Mouse (Mus musculus) ovary, adult 18-20 months (tissue): ENCODE results near the gene Saysd1.

Source experiments
- DNase-seq: peaks from one replicate; pipeline ENCODE4 v3.0.0; 2022; ENCODE audit warnings: low spot score, mixed read lengths

The Saysd1 gene

DNA sequence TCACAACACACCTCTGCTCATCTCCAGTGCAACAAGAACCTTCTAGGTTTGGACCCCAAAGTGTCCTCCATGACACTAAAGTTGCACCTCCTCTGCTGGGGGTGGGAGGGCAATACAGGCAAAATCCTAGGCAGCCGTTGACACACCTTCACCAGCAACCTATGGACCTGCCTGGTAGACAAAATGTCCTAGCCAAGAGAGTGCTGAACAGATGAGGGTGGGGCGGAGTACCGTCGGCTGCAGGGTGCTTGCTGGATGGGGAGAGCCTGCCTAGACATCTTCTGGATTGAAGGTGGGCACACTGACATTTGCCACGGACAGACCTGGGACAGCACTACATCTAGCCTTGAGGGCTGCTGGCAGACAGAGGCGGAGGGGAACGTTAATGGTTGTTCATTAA is 26.1 kb upstream of the Saysd1 start:
- no peak for DNase-seq

DNA sequence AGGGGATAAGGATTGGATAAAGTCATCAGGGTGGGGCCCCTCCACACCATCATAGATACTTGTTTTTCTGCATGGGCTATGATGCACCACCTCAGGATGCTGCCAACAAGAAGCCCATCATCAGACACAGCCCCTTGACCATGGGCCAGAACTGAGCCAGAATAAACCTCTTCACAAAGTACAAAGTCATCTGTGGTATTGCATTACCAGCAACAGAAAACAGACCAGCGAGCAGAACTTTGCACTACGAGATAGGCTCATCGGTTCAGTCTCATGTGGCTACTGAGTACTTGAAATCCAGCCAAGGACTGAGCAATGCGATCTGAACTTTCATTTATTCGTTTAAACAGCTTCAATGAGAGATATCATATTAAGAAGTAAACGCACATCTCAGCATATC is 24.4 kb upstream of the Saysd1 start:
- no peak for DNase-seq

DNA sequence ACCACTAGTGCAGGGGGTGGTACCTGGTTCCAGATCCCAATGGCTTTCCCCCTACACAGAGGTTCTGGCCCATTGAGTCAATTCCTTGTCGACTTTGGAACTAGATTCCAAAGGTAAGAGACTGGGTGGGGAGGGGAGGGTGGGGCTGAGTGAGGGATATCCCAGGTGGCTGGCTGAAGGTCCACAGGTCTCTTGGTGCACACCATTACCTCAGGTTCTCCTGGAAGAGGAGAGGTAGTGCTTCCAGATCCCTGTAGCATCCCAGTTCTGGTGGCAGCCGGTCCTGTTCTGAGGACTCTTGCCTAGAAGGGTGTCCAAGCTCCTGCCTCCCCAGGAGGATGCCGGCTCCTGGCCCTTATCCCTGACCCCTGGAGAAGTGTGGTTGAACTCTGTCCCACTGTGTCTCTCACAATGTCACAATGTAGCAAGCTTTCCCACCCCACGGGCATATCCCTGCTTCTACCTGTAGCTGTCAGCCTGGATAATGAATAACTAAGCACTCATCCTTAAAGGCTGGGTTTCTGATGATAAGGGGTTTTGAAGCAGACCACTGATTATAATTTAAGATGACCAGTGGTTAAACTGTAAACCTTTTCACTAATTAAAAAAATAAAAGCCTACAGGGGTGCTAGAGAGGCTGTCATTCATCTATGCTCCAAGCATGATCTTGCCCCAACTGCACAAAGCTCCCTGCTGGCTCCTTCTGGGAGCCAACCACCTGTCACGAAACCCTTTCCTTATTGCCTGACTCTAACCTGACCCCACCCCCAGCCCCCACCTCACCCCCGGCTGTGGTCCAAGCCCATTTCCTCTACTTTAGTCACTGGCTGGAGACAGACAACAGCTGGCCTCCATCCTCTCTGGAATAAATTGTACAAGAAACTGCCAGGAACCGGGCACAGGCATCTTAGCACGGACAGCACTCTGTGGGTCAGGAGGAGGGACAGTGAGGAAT is 20.7 kb upstream of the Saysd1 start:
- no peak for DNase-seq

- DNase-seq, result no peak
Measured at GRCm38 (mm10) chr14:20157595-20157994, 19.3 kb upstream of the Saysd1 start.

DNA sequence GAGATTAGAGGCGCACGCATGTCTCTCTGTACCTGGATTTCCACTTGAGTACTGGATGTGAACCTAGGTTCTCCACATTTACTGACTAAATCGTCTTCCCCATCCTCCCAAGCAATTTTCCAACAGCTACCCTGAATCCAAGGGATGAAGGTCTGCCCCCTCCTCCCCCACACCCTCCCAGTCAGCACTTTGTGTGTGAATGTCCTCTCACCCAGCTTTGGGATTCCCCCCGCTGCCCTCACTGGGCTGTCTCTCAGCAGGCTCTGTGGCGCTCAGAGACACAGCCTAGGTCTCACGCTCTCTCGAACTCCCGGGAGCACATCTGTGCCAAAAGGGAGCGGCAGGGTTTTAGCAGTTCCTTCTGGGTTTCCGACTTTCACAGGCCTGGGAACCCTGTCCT is 17.4 kb upstream of the Saysd1 start:
- DNase-seq, result peak; percentile 20

DNA sequence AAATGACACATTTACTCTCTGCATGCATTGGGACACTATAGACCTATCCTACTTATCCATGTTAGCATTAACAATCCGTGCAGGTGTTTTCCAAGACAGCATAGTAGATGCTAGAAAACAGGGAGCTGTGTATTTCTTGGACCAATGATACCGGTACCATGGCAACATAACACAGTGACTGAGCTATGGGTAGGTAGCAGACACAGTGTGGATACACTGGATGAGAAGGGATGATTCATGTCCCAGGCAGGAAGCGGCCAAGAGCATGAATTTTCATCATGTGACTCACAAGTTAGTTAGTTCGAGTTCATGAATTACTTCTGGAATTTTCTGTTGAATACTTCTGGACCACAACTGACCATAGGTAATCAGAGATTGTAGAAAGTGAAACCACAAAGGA is 16.6 kb upstream of the Saysd1 start:
- no peak for DNase-seq

- no peak for DNase-seq
Measured at GRCm38 (mm10) chr14:20154245-20154644, 15.9 kb upstream of the Saysd1 start.

- peak; percentile 23 for DNase-seq
Measured at GRCm38 (mm10) chr14:20149127-20150080, 11.1 kb upstream of the Saysd1 start.

GRCm38 (mm10) chr14:20148514-20148913 is 10.2 kb upstream of the Saysd1 start:
- no peak for DNase-seq

DNA sequence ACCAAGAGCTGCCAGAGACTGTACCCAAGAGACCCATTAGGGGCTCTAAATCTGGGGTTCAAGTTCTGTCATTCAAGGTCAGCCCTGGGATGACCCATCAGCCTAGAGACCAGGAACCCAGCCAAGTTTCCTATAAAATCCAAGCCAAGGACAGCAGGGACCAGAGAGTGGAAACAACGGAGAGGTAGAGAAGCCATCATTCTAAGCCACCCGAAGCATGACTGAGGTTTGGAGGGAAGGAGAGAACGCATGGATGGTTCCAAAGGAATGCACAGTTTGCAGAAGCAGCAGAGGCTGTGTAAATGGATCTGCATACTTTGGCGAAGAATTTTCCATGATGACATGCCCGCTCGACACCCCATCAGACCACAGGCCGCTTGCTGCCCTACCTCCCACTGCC is 9.5 kb upstream of the Saysd1 start:
- no peak for DNase-seq

DNA sequence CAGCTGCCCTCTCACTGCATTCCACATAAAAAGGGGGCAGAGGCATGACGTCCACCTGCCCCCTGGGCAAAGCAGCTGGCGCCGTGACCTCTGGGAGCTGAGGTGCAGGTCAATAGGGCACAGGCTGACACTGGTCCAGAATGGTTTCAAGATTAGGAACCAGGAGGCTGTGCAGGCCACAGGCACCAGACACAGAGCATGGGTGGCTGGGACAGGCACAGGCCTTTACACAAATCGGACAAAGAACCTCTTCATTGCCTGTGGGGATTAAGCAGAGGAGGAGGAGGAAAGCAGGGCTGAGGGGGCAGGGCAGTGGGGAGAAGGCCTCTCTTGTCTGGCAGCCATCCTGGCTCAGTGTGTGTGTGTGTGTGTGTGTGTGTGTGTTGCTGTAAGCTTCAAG is 5.8 kb upstream of the Saysd1 start:
- DNase-seq, result no peak

GRCm38 (mm10) chr14:20134965-20135671 is 3.2 kb downstream of the Saysd1 start:
- no peak for DNase-seq

- DNase-seq, result no peak
Measured at GRCm38 (mm10) chr14:20128162-20128561, 10.2 kb downstream of the Saysd1 start.

- no peak for DNase-seq
Measured at GRCm38 (mm10) chr14:20127406-20128087, 10.8 kb downstream of the Saysd1 start.

- DNase-seq, result no peak
Measured at GRCm38 (mm10) chr14:20120868-20121267, 17.5 kb downstream of the Saysd1 start.

DNA sequence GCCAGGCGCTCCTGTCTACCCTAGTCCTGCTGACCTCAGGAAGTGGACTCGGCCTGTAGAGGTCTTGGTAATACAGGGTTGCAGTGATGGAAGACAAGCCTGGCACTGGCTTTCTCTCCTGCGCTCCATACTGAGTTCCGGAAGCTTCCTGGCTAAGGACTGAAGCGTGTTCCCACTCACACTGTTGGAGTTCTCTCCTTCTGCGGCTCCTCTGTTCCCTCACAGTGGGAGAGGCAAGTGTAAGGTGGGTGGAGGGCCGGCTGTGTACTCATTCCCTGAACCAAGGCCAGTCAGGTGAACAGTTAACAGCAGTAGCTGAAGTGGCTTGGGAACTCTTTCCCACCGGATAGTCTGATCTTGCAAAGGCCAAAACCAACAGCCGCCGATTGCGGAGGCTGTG is 18.3 kb downstream of the Saysd1 start:
- DNase-seq, result no peak

DNA sequence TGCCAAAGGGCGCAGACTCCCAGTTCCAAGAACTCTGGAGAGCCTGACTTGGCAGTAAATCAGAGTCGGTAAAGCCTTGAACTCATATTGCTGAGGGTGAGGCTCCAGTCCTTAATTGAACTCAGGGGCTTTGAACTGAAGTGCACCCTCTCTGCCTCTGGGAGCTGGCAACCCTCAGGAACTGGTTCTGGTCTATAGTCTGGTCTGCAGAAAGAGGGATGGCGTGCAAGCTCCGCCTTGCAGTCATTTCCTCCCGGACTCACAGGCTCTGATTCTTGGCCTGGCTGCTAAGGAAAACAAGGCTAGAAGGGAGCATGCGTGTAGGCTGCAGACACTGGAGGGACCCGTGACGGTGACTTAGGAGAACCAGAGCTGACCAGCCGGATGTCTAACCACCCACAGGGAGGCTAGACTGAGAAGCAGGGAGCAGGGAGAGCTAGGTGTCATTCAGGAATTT is 22.2 kb downstream of the Saysd1 start:
- DNase-seq, result peak; percentile 9

- no peak for DNase-seq
Measured at GRCm38 (mm10) chr14:20114951-20115350, 23.4 kb downstream of the Saysd1 start.

- peak; percentile 68 for DNase-seq
Measured at GRCm38 (mm10) chr14:20113964-20114363, 24.4 kb downstream of the Saysd1 start.

GRCm38 (mm10) chr14:20113189-20113961 is 25.0 kb downstream of the Saysd1 start:
- DNase-seq, result no peak

- DNase-seq, result no peak
Measured at GRCm38 (mm10) chr14:20112218-20112617, 26.1 kb downstream of the Saysd1 start.
